Mouse (Mus musculus) midbrain, embryonic 11.5 days (tissue): ENCODE results near the gene Luzp1. TPM values are rescaled to one million over a fixed set of nuclear protein-coding genes. Genes with fewer than 3 reads are reported as not detected.

Experiments
- ATAC-seq: fragments of 200-750 bp; cut with Nextera tagmentation; 2 replicates; pipeline ENCODE4 v1.8.0; 2017; ENCODE audit warnings: moderate TSS enrichment, moderate library complexity; ENCODE audit not compliant: low FRiP score
- DNase-seq: peaks from one replicate; pipeline ENCODE4 v3.0.0; 2015; ENCODE audit warnings: low spot score; ENCODE audit errors: missing footprints
- H3K27ac ChIP-seq: fragments of 300-500 bp; sonication (generic); 2 replicates; pipeline ENCODE4 v1.5.1; 2014; ENCODE audit warnings: low read depth, low read length
- H3K27me3 ChIP-seq: fragments of 300-500 bp; sonication (generic); 2 replicates; pipeline ENCODE4 v1.6.1; 2014; ENCODE audit warnings: mild to moderate bottlenecking, low read length, moderate library complexity, mixed read lengths; ENCODE audit not compliant: control insufficient read depth, insufficient read depth
- H3K36me3 ChIP-seq: fragments of 300-500 bp; sonication (generic); 2 replicates; pipeline ENCODE4 v1.6.1; 2014; ENCODE audit warnings: mild to moderate bottlenecking, low read length, moderate library complexity, mixed read lengths; ENCODE audit not compliant: control insufficient read depth, insufficient read depth
- H3K4me1 ChIP-seq: fragments of 300-500 bp; sonication (generic); 2 replicates; pipeline ENCODE4 v1.6.1; 2014; ENCODE audit warnings: low read length; ENCODE audit not compliant: control insufficient read depth, insufficient read depth
- H3K4me2 ChIP-seq: fragments of 300-500 bp; sonication (generic); 2 replicates; pipeline ENCODE4 v1.6.1; 2014; ENCODE audit warnings: mild to moderate bottlenecking, moderate library complexity
- H3K4me3 ChIP-seq: fragments of 300-500 bp; sonication (generic); 2 replicates; pipeline ENCODE4 v1.5.1; 2014; ENCODE audit warnings: low read depth, low read length
- H3K9ac ChIP-seq: fragments of 300-500 bp; sonication (generic); 2 replicates; pipeline ENCODE4 v1.6.1; 2014; ENCODE audit warnings: low read length
- H3K9me3 ChIP-seq: fragments of 300-500 bp; sonication (generic); 2 replicates; pipeline ENCODE4 v1.6.1; 2016; ENCODE audit warnings: low read length; ENCODE audit not compliant: control insufficient read depth
- WGBS: fragments of 180-500 bp; shearing (Covaris S2); extraction: QIAGEN DNeasy Blood & Tissue Kit; methylation state at CpG from one replicate; pipeline ENCODE4 v1.1.7; 2014; 5-methylcytosine and 5-hydroxymethylcytosine counted together
- polyA plus RNA-seq: library from polyadenylated mRNA; unstranded; fragments of >200 nt; fragmentation: Nextera tagmentation; extraction: Ambion mirVana; gene quantifications from 2 replicates; pipeline ENCODE4 v1.2.1, GENCODE M21; 2014

Luzp1 gene
- polyA plus RNA-seq, 1 experiment from 2014 or later: 99.5 TPM

- peak overlapping the region; percentile 99 for H3K9ac ChIP-seq
- DNase-seq (peak; percentile 97), ATAC-seq (peak; percentile 65)
- H3K27me3 ChIP-seq: no peaks in the 10 kb centered on the region
- no peaks in the 10 kb centered on the region for H3K36me3 ChIP-seq
- no peaks in the 10 kb centered on the region; the same call in 1 of the 2 replicates for H3K9me3 ChIP-seq
- H3K4me1 ChIP-seq: peaks cover 9% of the 10 kb centered on the region
- under 1% methylated on average over 66 of the region's 68 CpGs for WGBS
- peak overlapping the region; percentile 55 for H3K4me2 ChIP-seq
- peak overlapping the region; percentile 99 for H3K4me3 ChIP-seq
- H3K27ac ChIP-seq: peak overlapping the region; percentile 79
Measured at GRCm38 (mm10) chr4:136602018-136602554, 132.5 kb downstream of the Luzp1 start.

- peak; percentile 100 for DNase-seq
- Histone ChIP-seq H3K36me3 (no peaks in the 10 kb centered on the region), H3K4me3 (peak within 1 kb of the TSS; percentile 99), H3K9ac (peak within 1 kb of the TSS; percentile 99), H3K27me3 (no peaks in the 10 kb centered on the region), H3K27ac (peak within 1 kb of the TSS; percentile 79), H3K4me1 (peaks cover 9% of the 10 kb centered on the region), H3K4me2 (peak within 1 kb of the TSS; percentile 55), H3K9me3 (no peaks in the 10 kb centered on the region; the same call in 1 of the 2 replicates)
- ATAC-seq: peak; percentile 85
- WGBS: under 1% methylated on average over 32 of the region's 45 CpGs
Measured at GRCm38 (mm10) chr4:136602568-136602967, 133.0 kb downstream of the Luzp1 start, which contains the start of gene Kdm1a. Gene Kdm1a (minus strand): TSS chr4:136602723.

Other genes with a start within 250 kb of the Luzp1 start
- gene Tcea3, start 222.0 kb upstream of the Luzp1 start, polyA plus RNA-seq: 1.5 and 1.7 TPM in 2 replicates
- 29.7 and 31.4 TPM in 2 replicates for gene Zfp46, start 185.1 kb upstream of the Luzp1 start, polyA plus RNA-seq
- 193 and 196 TPM in 2 replicates for gene Hnrnpr, start 158.8 kb upstream of the Luzp1 start, polyA plus RNA-seq
- gene Htr1d, start 46.2 kb upstream of the Luzp1 start, polyA plus RNA-seq: 0.34 and 0.69 TPM in 2 replicates
- 0.15 and 0.46 TPM in 2 replicates for gene 6030445D17Rik, start 7.5 kb upstream of the Luzp1 start, polyA plus RNA-seq
- 89.6 and 92.3 TPM in 2 replicates for gene Kdm1a, start 133.0 kb downstream of the Luzp1 start, polyA plus RNA-seq
- gene Tex46, start 140.7 kb downstream of the Luzp1 start, polyA plus RNA-seq: not detected in 2 replicates
- 0.06 TPM in 1 of 2 replicates, not detected in the other for gene Lactbl1, start 152.9 kb downstream of the Luzp1 start, polyA plus RNA-seq